Mouse (Mus musculus) retina, adult 2 months (tissue): ENCODE results near the gene Mfsd12.

Experiments
- DNase-seq: peaks from one replicate; pipeline ENCODE4 v3.0.0-alpha.2; 2012; ENCODE audit warnings: low read depth, low spot score

Mfsd12 gene

DNA sequence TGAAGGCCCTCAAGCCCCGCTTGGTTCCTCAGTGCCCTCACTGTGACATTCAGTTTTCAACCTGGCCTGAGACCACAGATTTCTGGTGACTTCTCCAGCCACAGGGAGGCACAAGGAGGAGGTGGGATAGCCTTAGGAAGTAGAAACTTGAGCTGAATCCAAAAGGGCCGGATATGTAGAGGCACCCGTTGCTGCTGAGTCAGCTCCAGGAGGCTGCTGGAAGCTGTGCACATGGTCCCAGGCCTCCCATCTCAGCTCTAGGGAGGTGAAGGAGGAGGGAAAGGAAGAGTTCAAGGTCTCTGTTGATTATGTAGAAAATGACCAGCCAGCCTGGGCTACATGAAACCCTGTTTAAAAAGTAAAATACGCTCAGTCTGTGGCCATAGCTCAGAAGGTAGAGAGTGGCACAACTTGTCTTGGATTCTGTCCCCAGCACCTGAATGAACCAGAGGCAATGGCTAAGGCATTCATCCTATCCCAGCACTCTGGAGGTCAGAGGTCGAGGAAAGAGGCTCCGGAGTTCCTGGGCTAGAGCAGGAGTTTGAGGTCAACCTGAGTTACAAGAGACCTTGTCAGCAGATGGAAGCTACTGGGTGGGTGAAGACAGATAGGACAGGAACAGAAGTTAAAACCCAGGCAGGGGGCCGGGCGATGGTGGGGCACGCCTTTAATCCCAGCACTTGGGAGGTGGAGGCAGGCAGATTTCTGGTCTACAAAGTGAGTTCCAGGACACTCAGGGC lies 2.4 kb upstream of the Mfsd12 start:
- no peak for DNase-seq

DNA sequence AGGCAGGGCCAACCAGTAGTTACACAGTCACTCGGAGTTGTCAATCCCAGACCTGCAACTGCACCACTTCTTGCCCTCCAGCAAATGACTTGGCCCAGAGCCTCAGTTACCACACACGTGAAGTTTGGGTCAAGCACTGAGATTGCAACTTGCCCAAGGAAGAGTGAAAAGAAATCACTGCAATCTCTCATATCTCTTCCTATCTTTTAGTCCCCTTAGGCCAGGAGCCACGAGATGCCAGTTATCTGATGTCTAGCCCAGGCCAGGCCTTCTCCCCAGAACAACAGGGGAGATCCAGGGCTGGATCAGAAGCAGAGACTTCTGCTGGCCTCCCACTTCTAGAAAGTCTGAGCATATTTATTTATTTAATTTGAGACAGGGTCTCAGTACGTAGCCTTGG lies 1.8 kb upstream of the Mfsd12 start:
- no peak for DNase-seq

GRCm38 (mm10) chr10:81356352-81356990 lies 820 bp upstream of the Mfsd12 start:
- DNase-seq, result no peak

GRCm38 (mm10) chr10:81358209-81358608 lies 918 bp downstream of the Mfsd12 start:
- DNase-seq, result no peak

GRCm38 (mm10) chr10:81358841-81359240 lies 1.6 kb downstream of the Mfsd12 start:
- DNase-seq, result no peak

- no peak for DNase-seq
Observed at GRCm38 (mm10) chr10:81360721-81361120, 3.4 kb downstream of the Mfsd12 start.

- DNase-seq, result no peak
Observed at GRCm38 (mm10) chr10:81362336-81362949, 5.2 kb downstream of the Mfsd12 start.

DNA sequence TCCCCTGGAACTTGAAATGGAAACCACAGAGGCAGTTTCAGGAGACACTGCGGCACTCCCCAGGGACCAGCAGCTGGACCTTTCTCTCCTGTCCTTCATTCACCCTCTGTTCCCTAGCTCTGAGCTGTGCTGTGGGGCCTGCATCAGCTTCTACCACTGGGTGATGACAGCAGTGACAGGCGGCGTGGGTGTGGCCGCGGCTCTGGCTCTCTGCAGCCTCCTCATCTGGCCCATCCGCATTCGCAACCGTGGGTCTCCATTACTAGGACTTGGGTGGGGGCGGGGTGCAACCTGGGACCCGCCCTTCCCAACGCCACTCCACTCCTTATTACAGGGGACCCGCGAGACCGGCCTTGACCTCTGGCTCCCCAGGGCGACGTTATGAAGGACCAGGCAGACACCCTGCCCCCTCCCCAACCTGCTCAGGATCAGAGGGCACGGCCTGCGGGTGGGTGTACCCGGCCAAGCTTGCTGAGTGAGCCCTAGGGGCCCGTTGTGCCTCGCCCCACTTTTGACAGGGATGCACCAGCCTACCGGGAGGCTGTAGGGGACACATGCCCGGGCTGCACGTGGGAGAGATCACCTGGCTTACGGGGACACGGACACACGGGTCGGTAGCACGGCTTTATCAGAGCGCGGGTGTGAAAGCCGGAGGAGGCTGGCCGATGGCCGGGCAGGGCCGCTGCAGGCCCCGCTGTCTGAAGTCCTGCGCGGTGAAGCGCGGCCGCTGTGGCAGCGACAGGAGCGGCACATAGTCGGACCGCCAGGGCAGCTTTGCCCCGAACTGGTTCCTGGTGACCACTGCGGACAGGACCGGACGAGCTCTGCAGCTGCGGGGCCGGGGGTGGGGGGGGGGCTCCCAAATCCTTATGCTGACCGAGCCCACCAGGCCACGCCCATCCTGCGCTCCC lies 6.4 kb downstream of the Mfsd12 start:
- DNase-seq, result no peak

GRCm38 (mm10) chr10:81364666-81365065 lies 7.4 kb downstream of the Mfsd12 start:
- DNase-seq, result no peak

- DNase-seq, result no peak
Observed at GRCm38 (mm10) chr10:81365073-81365472, 7.8 kb downstream of the Mfsd12 start.

- no peak for DNase-seq
Observed at GRCm38 (mm10) chr10:81365672-81366476, 8.6 kb downstream of the Mfsd12 start, which contains the start of gene 4930404N11Rik. Gene 4930404N11Rik, minus strand, starts transcription at chr10:81365816.

DNA sequence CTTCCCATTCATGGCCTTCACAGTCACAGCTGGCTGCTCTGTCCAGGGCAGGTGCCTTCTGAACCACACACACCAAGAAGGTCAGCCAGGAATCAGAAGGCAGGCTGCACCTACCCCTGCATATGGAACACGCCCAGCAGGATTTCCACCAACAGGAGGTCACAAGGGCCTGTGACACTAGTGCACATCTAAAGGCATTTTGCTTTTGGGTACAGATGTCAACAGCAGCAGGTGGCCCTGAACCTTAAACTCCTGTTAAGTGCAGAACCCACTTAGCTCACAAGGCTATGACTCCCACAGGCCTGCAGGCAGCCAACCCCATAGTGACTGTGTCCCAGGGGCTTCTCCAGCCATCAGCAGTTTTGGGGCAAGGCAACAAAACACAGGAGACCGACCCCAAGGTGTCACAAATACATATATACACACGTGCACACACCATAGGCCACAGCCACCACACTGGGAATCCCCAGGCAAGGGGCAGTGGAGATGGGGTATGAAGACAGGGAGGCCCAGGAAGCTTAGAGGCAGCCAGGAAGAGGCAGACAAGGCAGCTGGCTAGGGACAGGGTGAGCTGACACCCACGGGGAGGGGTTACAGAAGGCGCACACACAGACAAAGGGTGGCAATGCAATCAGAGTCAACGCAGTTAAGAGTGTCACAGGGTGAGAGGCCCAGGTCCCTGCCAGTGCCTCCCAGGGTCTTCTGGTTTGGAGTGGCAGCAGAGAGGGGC lies 9.4 kb downstream of the Mfsd12 start:
- DNase-seq, result no peak

DNA sequence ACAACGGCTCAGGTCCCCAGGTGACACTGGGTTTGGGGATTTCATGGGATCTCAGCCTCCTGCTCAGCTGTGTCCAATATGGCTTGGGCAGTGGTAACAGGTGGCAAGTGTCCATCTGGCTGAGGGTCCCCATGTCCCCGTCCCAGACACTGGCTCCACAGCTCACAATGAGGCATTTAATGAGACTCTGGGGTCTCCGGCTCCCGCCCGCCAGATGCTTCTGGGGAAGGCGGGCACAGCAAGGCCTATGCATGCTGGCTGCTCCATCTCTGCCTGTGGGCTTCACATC lies 9.9 kb downstream of the Mfsd12 start:
- DNase-seq, result no peak

- DNase-seq, result no peak
Observed at GRCm38 (mm10) chr10:81375322-81375721, 18.0 kb downstream of the Mfsd12 start.

- DNase-seq, result no peak
Observed at GRCm38 (mm10) chr10:81376561-81377361, 19.5 kb downstream of the Mfsd12 start.

GRCm38 (mm10) chr10:81377362-81377664 lies 20.0 kb downstream of the Mfsd12 start:
- DNase-seq, result no peak

GRCm38 (mm10) chr10:81377793-81378552 lies 20.7 kb downstream of the Mfsd12 start, which contains the start of gene Fzr1:
Gene Fzr1, minus strand, starts transcription at chr10:81378516.
- no peak for DNase-seq

GRCm38 (mm10) chr10:81378553-81379182 lies 21.4 kb downstream of the Mfsd12 start:
- peak; percentile 100 for DNase-seq

DNA sequence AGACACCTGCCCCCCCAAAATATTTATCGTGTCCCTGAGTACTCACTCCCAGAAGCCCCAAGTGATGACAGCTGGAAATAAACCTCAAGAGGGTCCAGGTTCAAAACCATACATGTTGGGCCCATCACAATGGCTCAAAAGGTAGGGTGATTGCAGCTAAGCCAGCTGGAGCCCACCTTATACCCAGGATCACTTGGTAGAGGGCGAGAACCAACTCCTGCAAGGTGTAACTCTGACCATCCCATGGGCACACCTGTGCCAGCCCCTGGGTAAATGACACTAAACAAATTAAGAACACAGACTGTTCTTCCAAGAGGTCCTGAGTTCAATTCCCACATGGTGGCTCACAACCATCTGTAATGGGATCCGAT lies 21.9 kb downstream of the Mfsd12 start:
- no peak for DNase-seq
